Mouse (Mus musculus): ENCODE results near the gene Qprt.

Gene Qprt

DNA sequence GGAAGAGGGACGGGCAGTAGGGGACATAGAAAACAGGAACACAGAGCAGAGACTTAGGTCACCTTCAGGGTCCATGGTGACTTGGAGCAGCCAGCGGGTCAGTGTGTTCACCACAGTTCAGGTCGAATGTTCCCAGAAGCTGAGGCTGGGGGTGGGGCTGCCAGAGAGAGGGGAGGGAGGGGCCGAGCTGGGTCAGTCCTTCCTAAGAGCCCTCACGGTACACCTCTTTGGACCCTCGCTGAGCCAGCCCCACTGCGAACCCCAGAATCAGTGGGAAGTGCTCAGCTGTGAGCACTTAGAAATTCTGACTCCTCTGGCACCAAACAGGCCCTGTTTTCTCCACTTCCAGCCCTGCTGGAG, at the start of gene Qprt:
TSS of gene Qprt (minus strand) at position 316 of the 360 bp plus-strand sequence.
- no peak for DNase-seq (ENCODE audit: low read depth, low spot score)

GRCm38 (mm10) chr7:127166501-127166900, 44.5 kb upstream of the Qprt start:
- DNase-seq (ENCODE audit: low read depth, low spot score): no peak

GRCm38 (mm10) chr7:127165607-127166493, 43.8 kb upstream of the Qprt start:
- no peak for DNase-seq (ENCODE audit: low read depth, low spot score)

GRCm38 (mm10) chr7:127164002-127164401, 42.0 kb upstream of the Qprt start:
- no peak for DNase-seq (ENCODE audit: low read depth, low spot score)

DNA sequence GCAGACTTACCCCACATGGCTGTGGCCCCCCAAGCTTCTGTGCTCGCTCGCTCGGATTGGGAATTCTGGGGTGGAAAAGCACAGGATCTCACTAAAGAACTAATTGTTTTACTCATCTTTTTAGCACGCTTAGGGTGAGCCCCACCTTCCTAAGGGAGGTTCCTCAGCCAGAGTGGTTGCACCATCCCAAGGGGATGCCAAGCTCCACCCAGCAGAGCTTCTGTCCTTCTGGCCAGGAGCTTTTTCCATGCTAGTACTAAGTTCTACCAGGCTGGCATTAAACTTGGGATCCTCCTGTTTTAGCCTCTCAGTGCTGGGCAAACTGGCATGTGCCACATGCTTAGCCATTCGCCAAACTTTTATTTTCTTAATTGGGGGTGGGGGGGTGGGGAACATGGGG, 40.5 kb upstream of the Qprt start:
- no peak for DNase-seq (ENCODE audit: low read depth, low spot score)

DNA sequence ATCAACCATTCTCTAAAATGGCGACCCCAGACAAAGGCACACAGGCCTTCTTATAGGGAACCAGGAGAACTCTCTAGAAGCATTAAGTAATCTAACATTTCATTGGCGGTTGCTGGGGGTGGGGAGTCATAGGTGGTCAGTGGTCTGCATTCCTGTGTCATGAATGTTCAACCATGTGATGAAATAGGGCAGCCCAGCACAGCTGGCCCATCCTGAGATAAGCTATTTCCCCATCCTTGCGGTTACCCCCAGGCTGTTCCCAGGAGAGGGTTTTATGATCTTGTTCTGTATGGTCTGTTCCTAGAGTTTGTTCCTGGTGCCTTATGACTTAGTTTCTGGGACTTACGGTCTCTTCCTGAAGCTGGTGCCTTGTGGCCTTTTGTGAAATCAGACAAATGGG, 35.5 kb upstream of the Qprt start:
- DNase-seq (ENCODE audit: low read depth, low spot score): no peak

DNA sequence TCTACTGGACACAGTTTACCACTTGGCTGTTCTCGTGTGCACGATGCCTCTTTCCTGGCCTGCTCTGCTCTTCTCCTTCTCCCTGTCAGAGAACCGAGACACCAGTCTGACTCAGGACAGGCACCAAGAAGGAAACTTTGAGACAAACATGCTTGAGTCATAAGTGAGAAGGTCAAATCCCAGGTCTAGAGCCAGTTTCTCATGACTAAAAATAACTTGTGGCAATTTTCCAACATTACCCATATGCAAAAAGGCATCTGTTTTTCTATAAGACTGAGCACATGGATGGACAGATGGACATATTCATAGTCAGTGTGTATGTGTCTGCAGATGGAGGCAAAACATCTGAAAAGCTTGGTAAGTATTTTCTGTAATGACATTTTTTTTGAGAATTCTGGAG, 31.5 kb upstream of the Qprt start:
- DNase-seq (ENCODE audit: low read depth, low spot score): no peak

GRCm38 (mm10) chr7:127152464-127152863, 30.4 kb upstream of the Qprt start:
- DNase-seq (ENCODE audit: low read depth, low spot score): no peak

GRCm38 (mm10) chr7:127147901-127148300, 25.9 kb upstream of the Qprt start:
- no peak for DNase-seq (ENCODE audit: low read depth, low spot score)

DNA sequence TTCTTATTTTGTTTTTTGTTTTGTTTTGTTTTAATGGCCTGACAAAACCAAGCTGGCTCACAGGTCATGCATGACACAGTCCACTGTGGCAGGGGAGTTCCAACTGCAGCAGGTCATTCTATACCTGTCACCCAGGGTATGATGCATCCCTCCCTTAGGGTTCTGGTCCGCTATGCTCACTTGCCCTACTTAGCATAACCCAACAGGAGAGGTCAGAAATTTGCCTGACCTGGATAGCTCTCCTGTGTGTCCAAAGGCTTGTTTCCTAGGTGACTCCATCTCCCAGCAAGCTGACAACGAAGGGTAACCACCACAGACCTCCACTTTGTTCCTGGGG, 24.2 kb upstream of the Qprt start:
- no peak for DNase-seq (ENCODE audit: low read depth, low spot score)

DNA sequence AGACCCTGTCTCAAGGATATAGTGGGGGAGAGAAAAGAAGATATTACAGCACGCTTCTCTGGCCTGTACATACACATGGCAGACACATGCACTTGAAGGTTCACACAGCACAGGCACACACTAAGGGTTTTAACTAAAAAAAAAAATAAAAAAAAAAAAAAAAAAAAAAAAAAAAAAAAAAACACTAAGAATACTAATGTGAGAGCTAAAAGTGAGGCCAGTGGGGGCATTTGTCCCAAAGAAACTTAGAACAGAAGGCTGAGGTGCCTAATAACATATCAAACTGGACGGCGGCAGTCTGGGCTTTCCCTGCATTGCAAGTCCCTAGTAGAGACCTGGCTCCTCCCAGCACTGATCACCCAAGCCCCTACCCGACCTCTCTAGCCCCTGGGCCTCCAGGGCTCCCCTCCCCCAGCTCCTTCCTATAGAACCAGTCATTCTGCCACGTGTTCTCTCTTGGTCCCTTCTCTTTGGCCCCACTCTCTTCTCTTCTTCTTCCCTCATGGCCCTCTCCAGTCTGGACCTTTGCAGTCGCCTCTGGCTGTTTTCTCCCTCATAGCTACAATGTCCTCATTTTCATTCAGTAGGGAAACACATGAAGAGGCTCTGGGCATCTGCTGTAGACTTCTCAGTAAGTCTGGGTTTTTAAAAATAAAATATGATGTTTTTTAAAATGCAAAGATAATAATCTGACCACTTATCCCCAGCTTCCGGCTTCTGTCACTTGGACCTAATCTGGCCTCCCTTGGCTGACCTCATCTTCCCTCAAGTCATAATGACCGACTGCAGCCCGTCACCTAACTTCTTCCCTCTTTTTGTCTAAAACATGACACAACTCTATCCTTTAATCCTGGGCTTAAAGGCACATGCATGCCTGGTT, 23.6 kb upstream of the Qprt start:
- DNase-seq (ENCODE audit: low read depth, low spot score): no peak

DNA sequence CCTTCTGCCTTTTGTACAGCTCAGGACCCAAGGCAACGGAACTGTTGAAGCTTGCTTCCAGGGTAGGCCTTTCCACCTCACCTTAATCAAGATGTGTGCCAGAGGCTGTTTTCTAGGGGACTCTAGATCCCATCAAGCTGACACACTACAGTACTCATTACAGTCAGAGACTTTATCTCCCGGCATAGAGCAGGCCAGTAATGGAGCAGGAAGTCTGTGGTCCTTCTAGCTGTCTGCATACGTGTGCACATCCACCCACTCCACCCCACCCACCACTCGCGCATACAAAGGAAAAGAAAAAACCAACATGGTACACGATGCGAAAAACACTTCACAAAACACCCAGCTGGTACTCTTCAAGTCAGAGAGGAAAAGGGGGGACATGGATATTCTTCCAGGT, 22.4 kb upstream of the Qprt start:
- DNase-seq (ENCODE audit: low read depth, low spot score): no peak

DNA sequence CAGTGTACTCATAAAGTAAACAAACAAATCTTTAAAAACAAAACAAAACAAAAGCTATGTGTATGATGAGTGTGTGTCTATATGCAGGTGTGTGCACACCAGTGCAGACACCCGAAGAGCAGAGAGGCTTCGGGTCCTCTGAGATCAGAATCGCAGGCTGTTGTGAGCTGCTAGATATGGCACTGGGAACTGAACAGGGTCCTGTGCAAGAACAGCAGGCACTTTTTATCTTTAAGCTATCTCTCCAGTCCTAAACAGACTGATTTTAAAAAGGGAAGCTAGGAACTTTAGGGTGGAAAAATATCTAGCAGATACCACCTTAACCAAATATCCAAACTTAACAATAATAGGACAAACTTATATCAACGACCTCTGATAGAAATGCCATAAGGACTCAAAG, 20.6 kb upstream of the Qprt start:
- DNase-seq (ENCODE audit: low read depth, low spot score): no peak

DNA sequence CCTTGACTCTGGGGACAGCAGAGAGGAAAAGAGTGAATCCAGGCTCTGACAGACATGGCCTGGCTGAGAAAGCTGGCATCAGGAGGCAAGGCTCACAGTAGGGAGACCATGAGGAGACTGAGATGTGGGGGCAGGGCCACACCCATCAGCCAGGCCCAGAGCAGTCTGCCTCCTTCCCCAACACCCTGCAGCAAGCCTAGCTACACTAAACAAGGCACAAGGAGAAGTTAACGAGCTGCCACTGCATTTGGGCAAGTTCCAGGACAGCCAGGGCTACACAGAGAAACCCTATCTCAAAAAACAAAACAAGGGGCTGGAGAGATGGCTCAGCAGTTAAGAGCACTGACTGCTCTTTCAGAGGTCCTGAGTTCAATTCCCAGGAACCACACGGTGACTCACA, 20.2 kb upstream of the Qprt start:
- DNase-seq (ENCODE audit: low read depth, low spot score): no peak

DNA sequence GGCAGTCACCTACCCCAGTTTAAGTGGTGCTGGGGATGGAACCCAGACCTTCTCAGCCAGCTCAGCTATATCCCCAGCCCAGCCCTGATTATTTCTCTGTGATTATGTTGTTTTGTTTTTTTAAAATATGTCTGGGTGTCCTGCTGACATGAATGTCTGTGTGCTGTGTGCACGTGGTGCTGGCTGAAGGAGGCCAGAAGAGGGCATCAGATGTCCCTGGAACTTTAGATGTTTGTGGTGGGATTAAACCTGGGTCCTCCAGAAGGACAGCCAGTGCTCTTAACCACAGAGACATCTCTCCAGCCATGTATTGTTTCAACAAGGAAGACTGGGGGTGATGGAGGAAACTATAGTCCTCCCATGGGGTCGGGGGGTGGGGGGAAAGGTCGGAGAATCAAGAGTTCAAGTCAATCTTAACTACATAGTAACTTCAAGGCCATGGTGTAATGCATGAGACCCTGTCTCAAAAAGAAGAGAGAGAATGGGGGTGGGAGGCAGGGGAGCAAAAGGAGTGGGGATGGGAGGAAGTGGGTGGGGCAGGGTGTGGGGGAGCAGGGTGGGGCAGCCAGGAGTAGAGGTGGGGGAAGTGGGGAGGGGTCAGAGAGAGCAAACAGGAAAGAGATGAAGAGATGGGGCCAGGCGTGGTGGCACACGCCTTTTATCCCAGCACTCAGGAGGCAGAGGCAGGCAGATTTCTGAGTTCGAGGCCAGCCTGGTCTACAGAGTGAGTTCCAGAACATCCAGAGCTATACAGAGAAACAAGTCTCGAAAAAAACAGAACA, 18.8 kb upstream of the Qprt start:
- no peak for DNase-seq (ENCODE audit: low read depth, low spot score)

- no peak for DNase-seq (ENCODE audit: low read depth, low spot score)
Observed at GRCm38 (mm10) chr7:127139562-127139961, 17.5 kb upstream of the Qprt start.

DNA sequence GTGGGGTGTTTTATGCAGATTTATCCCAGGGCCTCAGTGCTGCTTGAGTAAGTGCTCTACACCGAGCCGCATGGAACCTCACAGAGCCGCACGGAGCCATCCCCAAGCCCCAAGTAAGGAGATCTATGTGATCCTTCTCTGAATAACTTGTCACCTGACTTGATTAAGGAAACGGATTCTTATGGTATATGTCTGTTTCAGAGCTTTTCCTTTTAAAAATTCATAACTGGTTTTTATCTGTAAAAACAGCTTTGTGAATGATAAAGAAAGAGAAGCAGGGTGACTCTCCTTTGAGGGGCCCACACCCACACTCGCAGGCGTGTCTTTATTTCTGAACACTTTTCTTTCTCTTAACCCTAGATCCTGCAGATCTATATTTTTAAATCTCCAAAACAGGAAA, 17.1 kb upstream of the Qprt start:
- no peak for DNase-seq (ENCODE audit: low read depth, low spot score)

- DNase-seq (ENCODE audit: low read depth, low spot score): no peak
Observed at GRCm38 (mm10) chr7:127137262-127138017, 15.4 kb upstream of the Qprt start, which contains the start of gene Spn. TSS of gene Spn (minus strand) at chr7:127137823.

- no peak for DNase-seq (ENCODE audit: low read depth, low spot score)
Observed at GRCm38 (mm10) chr7:127136181-127137071, 14.4 kb upstream of the Qprt start.

DNA sequence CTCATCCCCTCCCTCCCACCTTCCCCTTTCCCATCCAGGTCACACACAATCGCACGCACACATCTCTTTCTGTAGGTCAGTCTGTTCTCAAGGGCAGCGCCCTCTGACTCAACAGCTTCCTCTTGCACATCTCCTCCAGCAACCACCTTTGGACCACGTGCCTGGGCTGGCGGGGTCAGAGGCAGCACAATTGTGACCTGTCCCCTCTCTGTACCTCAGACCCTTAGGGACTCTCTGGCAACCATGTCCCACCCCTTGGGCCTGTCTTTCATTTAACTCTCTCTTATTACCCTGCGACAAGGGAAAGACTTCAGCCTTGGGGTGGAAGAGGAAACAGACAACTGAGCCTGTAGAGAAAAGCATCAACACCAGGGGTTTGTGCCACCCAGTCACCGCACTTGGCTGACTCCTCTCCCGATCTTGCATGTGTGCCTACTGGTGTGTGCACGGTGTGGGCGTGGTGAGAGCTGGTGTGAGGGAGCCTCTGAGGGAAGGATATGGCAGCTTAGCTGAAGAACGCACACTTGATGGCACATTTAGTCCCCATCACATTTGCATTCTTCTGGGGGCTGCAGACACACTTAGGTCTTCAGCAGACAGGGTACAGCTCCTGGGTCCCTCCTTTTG, 12.9 kb upstream of the Qprt start:
- no peak for DNase-seq (ENCODE audit: low read depth, low spot score)
